Mouse (Mus musculus) midbrain, embryonic 11.5 days (tissue): ENCODE results near the gene Wnt11. TPM values are rescaled to one million over a fixed set of nuclear protein-coding genes. Genes with fewer than 3 reads are reported as not detected.

Experiments
- ATAC-seq: fragments of 200-750 bp; cut with Nextera tagmentation; 2 replicates; pipeline ENCODE4 v1.8.0; 2017; ENCODE audit warnings: moderate TSS enrichment, moderate library complexity; ENCODE audit not compliant: low FRiP score
- DNase-seq: peaks from one replicate; pipeline ENCODE4 v3.0.0; 2015; ENCODE audit warnings: low spot score; ENCODE audit errors: missing footprints
- H3K27ac ChIP-seq: fragments of 300-500 bp; sonication (generic); 2 replicates; pipeline ENCODE4 v1.5.1; 2014; ENCODE audit warnings: low read depth, low read length
- H3K27me3 ChIP-seq: fragments of 300-500 bp; sonication (generic); 2 replicates; pipeline ENCODE4 v1.6.1; 2014; ENCODE audit warnings: mild to moderate bottlenecking, low read length, moderate library complexity, mixed read lengths; ENCODE audit not compliant: control insufficient read depth, insufficient read depth
- H3K36me3 ChIP-seq: fragments of 300-500 bp; sonication (generic); 2 replicates; pipeline ENCODE4 v1.6.1; 2014; ENCODE audit warnings: mild to moderate bottlenecking, low read length, moderate library complexity, mixed read lengths; ENCODE audit not compliant: control insufficient read depth, insufficient read depth
- H3K4me1 ChIP-seq: fragments of 300-500 bp; sonication (generic); 2 replicates; pipeline ENCODE4 v1.6.1; 2014; ENCODE audit warnings: low read length; ENCODE audit not compliant: control insufficient read depth, insufficient read depth
- H3K4me2 ChIP-seq: fragments of 300-500 bp; sonication (generic); 2 replicates; pipeline ENCODE4 v1.6.1; 2014; ENCODE audit warnings: mild to moderate bottlenecking, moderate library complexity
- H3K4me3 ChIP-seq: fragments of 300-500 bp; sonication (generic); 2 replicates; pipeline ENCODE4 v1.5.1; 2014; ENCODE audit warnings: low read depth, low read length
- H3K9ac ChIP-seq: fragments of 300-500 bp; sonication (generic); 2 replicates; pipeline ENCODE4 v1.6.1; 2014; ENCODE audit warnings: low read length
- H3K9me3 ChIP-seq: fragments of 300-500 bp; sonication (generic); 2 replicates; pipeline ENCODE4 v1.6.1; 2016; ENCODE audit warnings: low read length; ENCODE audit not compliant: control insufficient read depth
- WGBS: fragments of 180-500 bp; shearing (Covaris S2); extraction: QIAGEN DNeasy Blood & Tissue Kit; methylation state at CpG from one replicate; pipeline ENCODE4 v1.1.7; 2014; 5-methylcytosine and 5-hydroxymethylcytosine counted together
- polyA plus RNA-seq: library from polyadenylated mRNA; unstranded; fragments of >200 nt; fragmentation: Nextera tagmentation; extraction: Ambion mirVana; gene quantifications from 2 replicates; pipeline ENCODE4 v1.2.1, GENCODE M21; 2014

Wnt11 gene
- polyA plus RNA-seq, 1 experiment from 2014 or later = 0.71 TPM

DNA sequence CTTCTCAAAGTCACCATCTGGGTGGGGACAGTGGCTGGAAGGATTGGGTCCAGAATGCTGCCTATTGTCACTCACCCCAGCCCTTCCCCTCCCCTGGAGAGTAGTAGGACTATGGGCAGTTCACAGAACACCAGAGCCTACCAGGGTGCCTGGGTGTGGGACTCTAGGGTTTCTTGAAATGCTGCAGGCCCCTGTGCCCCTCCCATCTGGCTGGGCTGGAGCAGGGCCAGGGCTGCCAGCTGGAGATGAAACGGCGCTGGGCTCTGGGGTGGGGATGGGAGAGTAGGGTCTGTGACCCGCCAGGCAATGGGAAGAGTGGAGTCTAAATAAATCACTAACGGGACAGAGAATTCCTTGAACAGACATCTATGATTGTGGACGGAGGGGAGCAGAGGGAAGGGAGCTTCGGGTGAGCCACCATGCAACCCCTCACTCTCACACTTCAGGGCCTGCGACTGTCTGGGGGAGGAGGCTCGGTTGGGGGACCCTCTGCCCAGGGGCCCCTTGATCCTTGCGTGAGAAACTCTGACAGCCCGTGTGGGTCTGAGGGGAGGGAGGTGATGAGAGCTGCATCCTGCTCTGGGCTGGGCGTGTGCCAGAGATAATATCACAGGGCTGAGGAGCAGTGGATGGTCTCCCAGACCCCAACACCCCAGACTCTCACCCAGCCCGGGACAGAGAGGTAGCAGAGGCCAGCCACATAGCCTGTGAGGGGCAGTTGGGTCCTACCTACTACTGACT is 32.3 kb downstream of the Wnt11 start:
- DNase-seq = no peak
- H3K4me1 ChIP-seq = no peaks in the 10 kb centered on the region

DNA sequence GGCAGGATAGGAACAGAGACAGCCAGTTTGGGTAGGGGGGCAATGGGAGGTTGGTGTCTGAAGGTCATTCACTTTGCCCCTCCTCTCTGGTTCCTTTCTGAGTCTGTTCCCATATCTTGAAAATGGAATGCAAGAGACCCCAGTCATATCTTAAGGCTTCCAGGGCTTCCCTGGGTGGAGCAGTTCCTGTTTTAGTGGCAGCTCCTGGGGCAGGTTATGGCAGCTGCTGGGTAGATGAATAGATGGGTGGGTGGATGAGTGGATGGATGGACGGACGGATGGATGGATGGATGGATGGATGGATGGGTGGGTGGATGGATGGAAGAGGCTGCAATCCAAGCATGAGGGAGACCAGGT is 32.9 kb downstream of the Wnt11 start:
- DNase-seq (no peak), ATAC-seq (no peak)
- no peaks in the 10 kb centered on the region for H3K9me3 ChIP-seq
- 89% methylated on average over 2 of the region's 2 CpGs for WGBS
- no peaks in the 10 kb centered on the region for H3K27me3 ChIP-seq
- no peaks in the 10 kb centered on the region for H3K36me3 ChIP-seq
- no peak overlapping the region for H3K4me2 ChIP-seq
- no peak overlapping the region for H3K27ac ChIP-seq
- H3K9ac ChIP-seq = no peak overlapping the region
- H3K4me1 ChIP-seq = no peaks in the 10 kb centered on the region
- no peak overlapping the region for H3K4me3 ChIP-seq

More for the DNA sequence above, 32.3 kb downstream of the Wnt11 start:
- Histone ChIP-seq H3K4me3 (no peak overlapping the region), H3K9me3 (no peaks in the 10 kb centered on the region), H3K9ac (no peak overlapping the region), H3K36me3 (no peaks in the 10 kb centered on the region), H3K4me2 (no peak overlapping the region), H3K27me3 (no peaks in the 10 kb centered on the region), H3K27ac (no peak overlapping the region)
- ATAC-seq = no peak
- 48% methylated on average over 12 of the region's 12 CpGs for WGBS

DNA sequence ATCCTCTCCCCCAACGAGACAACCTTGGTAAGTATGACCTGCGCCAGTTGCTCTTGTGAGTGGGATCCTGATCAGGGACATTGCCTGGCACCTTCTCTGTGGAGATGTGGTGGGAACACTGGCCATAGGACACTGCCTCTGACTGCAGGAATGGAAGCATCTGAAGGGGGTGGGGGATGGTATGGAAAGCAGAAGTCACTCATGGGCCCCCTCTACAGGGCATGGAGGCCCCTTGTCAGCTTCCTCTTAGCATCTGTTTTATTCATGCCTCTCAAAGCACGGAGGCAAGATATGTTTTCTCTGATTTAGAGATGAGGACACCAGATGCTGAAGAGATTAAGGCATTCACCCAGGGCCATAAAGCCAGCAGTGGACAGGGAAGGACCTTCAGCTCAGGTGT is 34.2 kb downstream of the Wnt11 start:
- no peaks in the 10 kb centered on the region for H3K9me3 ChIP-seq
- 71% methylated on average over 3 of the region's 3 CpGs for WGBS
- H3K27ac ChIP-seq = no peak overlapping the region
- DNase-seq (no peak), ATAC-seq (no peak)
- no peaks in the 10 kb centered on the region for H3K27me3 ChIP-seq
- no peaks in the 10 kb centered on the region for H3K4me1 ChIP-seq
- H3K4me3 ChIP-seq = no peak overlapping the region
- H3K4me2 ChIP-seq = no peak overlapping the region
- H3K36me3 ChIP-seq = no peaks in the 10 kb centered on the region
- no peak overlapping the region for H3K9ac ChIP-seq

DNA sequence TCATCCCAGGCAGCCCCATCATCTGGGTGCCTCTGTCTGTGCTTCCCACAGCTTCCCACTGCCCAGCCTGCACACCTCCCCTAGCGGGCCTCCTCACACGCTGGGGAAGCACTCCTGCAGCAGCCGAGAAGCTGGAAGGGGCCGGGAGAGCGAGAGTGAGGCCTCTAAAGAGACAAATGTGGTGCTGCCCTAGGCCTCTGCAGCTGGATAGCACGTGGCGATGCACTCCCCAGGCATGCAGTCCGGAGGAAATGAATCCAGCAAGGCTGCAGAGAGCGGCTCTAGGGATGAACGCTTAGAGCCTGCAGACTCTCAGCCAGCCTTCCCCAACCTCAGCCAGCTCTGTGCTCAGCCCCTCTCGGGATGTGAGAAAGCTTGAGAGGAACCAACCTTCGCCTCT is 35.9 kb downstream of the Wnt11 start:
- WGBS = 26% methylated on average over 12 of the region's 12 CpGs
- ATAC-seq (no peak), DNase-seq (no peak)
- Histone ChIP-seq H3K36me3 (no peaks in the 10 kb centered on the region), H3K4me2 (no peak overlapping the region), H3K27ac (no peak overlapping the region), H3K9ac (no peak overlapping the region), H3K4me1 (no peaks in the 10 kb centered on the region), H3K27me3 (no peaks in the 10 kb centered on the region), H3K9me3 (no peaks in the 10 kb centered on the region), H3K4me3 (no peak overlapping the region)

DNA sequence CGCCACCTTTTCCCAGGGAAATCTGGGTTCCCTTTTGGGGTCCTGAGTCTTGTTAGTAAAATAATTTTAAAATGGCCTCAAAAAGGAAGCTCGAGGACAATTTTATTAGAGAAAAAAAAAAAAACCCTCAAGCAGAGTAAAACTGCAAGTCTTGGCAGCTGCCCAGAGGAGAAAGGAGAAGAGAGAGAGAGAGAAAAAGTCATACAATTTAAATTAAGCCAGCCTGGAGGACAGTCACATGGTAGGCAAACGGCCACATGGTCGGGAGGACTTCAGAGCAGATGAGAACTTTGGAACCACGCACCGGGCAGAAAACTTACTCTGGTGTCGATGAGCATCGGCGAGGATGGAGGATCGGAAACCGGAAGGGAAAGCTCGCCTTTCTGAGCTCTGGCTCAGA is 37.0 kb downstream of the Wnt11 start:
- no peak overlapping the region for H3K4me2 ChIP-seq
- no peaks in the 10 kb centered on the region for H3K36me3 ChIP-seq
- WGBS = 81% methylated on average over 12 of the region's 12 CpGs
- DNase-seq = no peak
- no peak overlapping the region for H3K9ac ChIP-seq
- no peak overlapping the region for H3K4me3 ChIP-seq
- no peak overlapping the region for H3K27ac ChIP-seq
- 0 out of 2 replicates have a peak, but pooled peaks cover 2% of the 10 kb centered on the region for H3K27me3 ChIP-seq
- 0 out of 2 replicates have a peak, but pooled peaks cover 2% of the 10 kb centered on the region for H3K4me1 ChIP-seq
- no peak for ATAC-seq
- H3K9me3 ChIP-seq = no peaks in the 10 kb centered on the region

DNA sequence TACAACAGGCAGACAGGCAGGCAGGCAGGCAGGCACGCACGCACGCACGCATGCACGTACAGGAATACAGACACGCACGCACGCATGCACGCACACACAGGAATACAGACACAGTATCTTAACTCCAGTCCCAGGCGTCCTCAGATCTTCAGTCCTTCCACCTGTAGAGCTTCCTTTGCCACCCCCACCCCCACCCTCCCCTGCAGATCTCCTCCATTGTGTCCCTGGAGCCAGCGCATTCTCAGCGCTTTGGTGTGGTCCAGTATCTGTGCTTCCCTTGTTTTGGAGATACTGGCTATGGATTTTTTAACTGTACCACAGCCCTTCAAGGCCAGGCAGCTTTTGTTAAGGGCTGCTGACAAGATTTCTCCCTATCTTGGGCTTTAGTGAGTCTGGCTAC is 38.4 kb downstream of the Wnt11 start:
- DNase-seq (no peak), ATAC-seq (no peak)
- Histone ChIP-seq H3K4me2 (no peak overlapping the region), H3K4me3 (no peak overlapping the region), H3K36me3 (no peaks in the 10 kb centered on the region), H3K4me1 (0 out of 2 replicates have a peak, but pooled peaks cover 2% of the 10 kb centered on the region), H3K9ac (no peak overlapping the region), H3K9me3 (no peaks in the 10 kb centered on the region), H3K27me3 (0 out of 2 replicates have a peak, but pooled peaks cover 2% of the 10 kb centered on the region), H3K27ac (no peak overlapping the region)
- 78% methylated on average over 12 of the region's 12 CpGs for WGBS

DNA sequence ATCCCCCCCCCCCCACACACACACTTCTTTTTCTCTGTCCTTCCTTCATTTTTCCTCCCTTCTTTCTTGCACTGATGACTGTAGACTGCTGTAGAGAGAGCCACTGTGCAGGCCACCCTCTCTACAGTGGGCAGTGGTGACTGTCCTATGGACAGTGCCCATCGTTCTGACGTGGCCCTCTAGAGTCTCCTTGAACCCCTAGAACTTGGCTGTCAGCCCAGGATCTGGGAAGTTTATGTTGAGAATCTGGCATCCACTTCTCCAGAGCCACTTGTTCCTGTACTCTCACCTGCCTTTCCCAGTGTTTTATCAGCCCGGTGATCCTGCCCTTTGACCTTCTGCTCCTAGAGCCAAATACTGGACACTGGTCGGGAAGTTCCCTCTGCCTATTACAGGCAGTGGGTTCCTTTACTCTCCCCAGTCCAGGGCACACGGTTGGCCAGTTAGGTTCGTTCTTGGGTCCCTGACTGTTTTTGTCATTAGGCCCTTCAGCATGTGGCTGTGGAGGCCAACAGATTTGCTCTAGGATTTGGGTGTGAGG is 39.6 kb downstream of the Wnt11 start:
- no peaks in the 10 kb centered on the region for H3K36me3 ChIP-seq
- no peaks in the 10 kb centered on the region for H3K9me3 ChIP-seq
- ATAC-seq (no peak), DNase-seq (no peak)
- H3K4me2 ChIP-seq = no peak overlapping the region
- no peak overlapping the region for H3K4me3 ChIP-seq
- no peak overlapping the region for H3K27ac ChIP-seq
- WGBS = 73% methylated on average over 6 of the region's 6 CpGs
- 0 out of 2 replicates have a peak, but pooled peaks cover 2% of the 10 kb centered on the region for H3K27me3 ChIP-seq
- no peak overlapping the region for H3K9ac ChIP-seq
- H3K4me1 ChIP-seq = 0 out of 2 replicates have a peak, but pooled peaks cover 2% of the 10 kb centered on the region

DNA sequence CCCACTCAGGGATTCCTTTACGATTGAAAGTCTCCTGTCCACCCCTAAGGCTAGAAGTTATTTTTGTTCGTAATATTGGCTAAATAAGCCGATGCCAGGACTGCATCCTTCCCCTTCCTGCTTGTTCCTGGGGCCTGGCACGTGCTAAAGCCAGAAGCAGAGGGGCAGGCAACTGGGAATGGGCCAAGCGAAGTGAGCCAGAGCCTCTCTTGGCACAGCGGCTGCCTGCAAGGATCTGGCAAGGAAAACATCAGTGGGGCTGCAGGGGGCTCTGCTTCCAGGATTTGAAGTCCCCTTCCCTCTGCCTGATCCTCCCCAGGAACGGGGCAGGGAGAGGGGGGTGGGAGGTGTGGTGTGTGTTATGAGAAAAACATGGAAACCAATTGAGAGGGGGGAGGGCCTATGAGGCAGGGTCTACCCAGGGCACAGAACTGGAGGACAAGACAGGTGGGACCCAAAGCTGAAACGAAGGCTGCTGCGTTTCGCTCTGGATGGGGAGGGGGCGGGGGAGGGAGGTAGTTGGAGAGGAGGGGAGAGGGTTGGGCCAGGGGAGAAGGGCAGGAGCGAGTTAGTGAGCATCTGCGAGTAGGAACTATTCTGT is 40.6 kb downstream of the Wnt11 start:
- 0 out of 2 replicates have a peak, but pooled peaks cover 2% of the 10 kb centered on the region for H3K4me1 ChIP-seq
- H3K4me2 ChIP-seq = no peak overlapping the region
- DNase-seq (no peak), ATAC-seq (no peak)
- WGBS = 30% methylated on average over 13 of the region's 13 CpGs
- no peak overlapping the region for H3K4me3 ChIP-seq
- H3K36me3 ChIP-seq = no peaks in the 10 kb centered on the region
- 0 out of 2 replicates have a peak, but pooled peaks cover 2% of the 10 kb centered on the region for H3K27me3 ChIP-seq
- H3K9me3 ChIP-seq = no peaks in the 10 kb centered on the region
- H3K9ac ChIP-seq = no peak overlapping the region
- H3K27ac ChIP-seq = no peak overlapping the region

DNA sequence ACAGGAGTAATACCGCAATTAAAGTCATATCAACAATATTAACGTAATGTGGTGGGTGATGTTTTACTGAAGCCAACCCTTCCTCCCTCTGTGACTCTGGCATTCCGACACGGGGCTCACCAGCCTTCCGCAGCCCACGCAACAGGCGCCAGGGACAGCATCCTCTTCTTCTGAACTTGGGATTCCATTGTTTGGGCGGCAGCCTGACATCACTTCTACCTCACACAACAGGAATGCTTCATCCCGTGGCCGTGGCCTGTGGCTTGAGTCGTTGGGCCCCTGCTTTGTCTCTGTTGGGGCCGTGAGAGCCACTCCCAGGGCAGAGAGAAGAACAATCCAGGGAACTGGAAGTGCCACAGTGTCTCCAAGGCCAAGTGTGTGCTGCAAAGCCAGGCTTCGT is 41.2 kb downstream of the Wnt11 start:
- Histone ChIP-seq H3K36me3 (no peaks in the 10 kb centered on the region), H3K4me1 (0 out of 2 replicates have a peak, but pooled peaks cover 2% of the 10 kb centered on the region), H3K9ac (no peak overlapping the region), H3K4me3 (no peak overlapping the region), H3K9me3 (no peaks in the 10 kb centered on the region), H3K27me3 (0 out of 2 replicates have a peak, but pooled peaks cover 2% of the 10 kb centered on the region), H3K27ac (no peak overlapping the region), H3K4me2 (no peak overlapping the region)
- 42% methylated on average over 13 of the region's 13 CpGs for WGBS
- ATAC-seq (no peak), DNase-seq (peak; percentile 92)
